Mouse (Mus musculus) right cerebral cortex, postnatal 25 days (tissue): ENCODE measurements around the gene Gm960.

Source experiments
- DNase-seq: peaks from one replicate; pipeline ENCODE4 v3.0.0; 2022

The Gm960 gene

DNA sequence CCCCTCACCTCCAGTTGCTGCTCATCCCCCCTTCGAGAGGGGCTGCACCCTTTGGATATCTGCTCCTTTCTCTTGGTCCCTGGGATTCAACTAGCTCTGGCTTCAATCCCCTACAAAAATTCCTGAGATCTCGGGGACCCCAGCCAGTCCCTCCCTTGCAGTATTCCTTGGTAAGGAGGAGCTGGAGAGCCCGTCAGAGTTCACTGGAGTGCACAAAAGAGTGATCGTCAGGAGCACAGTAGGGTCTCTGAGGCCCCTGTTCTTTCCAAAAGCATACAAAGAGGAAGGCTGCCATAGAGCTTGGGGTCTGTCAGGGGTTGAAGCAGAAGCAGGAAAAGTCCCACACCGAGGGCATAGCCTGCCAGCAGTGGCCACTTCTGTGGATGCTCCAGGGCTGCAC lies 75.7 kb downstream of the Gm960 start:
- DNase-seq = no peak

DNA sequence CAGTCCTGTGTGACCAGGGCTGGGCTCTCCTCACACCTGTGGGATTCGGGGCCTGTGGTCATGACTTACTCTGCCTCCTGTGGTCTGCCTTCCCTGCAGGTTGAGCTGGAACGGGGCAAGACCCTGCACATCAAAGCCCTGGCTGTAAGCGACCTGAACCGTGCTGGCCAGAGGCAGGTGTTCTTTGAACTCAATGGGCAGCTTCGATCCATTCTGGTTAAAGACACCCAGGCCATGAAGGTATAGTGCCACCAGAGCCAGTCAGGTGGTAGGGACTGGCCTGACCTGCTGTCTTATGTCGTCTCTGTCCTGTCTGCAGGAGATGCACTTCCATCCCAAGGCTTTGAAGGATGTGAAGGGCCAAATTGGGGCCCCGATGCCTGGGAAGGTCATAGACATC lies 77.7 kb downstream of the Gm960 start:
- DNase-seq = no peak

DNA sequence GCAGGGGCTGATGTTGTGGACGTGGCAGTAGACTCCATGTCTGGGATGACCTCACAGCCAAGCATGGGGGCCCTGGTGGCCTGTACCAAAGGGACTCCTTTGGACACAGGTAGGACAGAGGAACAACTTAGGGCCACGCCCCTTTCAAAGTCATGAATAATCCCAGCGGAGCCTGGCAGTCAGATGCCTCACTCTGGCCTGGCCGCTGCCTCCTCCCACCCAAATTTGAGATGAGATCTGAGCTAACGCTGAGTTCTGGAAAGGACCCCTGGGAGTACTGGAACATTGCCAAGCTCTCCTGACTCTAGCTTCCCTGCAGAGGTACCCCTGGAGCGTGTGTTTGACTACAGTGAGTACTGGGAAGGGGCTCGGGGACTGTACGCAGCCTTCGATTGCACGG lies 79.0 kb downstream of the Gm960 start:
- no peak for DNase-seq

DNA sequence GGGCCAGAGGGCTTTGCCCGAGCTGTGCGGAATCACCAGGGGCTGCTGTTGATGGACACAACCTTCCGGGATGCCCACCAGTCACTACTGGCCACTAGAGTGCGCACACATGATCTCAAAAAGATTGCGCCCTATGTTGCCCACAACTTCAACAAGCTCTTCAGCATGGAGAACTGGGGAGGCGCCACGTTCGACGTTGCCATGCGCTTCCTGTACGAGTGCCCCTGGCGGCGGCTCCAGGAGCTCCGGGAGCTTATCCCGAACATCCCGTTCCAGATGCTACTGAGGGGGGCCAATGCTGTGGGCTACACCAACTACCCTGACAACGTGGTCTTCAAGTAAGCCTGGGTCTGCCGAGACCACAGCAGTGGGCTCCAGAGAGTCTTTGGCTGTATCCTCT lies 80.3 kb downstream of the Gm960 start:
- DNase-seq = no peak

DNA sequence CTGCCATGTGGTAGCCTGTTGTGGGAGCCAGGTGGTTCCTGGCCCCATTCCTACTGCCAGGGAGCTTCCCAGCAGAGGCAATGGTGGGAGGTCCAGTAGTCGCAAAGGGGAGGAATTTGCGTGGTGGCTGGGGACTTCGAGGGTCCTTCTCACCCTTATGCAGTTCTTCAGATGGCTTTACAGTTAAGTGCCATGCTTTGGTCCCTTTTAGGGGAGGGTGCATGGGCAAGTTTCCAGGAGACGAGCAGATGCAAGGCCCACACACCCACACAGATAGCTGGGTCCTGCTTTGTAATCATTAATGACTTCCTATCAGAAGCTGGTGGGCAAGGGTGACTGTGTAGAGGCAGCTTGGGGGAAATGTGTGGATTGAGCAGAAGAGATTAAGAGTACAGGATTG lies 81.9 kb downstream of the Gm960 start:
- DNase-seq = no peak

DNA sequence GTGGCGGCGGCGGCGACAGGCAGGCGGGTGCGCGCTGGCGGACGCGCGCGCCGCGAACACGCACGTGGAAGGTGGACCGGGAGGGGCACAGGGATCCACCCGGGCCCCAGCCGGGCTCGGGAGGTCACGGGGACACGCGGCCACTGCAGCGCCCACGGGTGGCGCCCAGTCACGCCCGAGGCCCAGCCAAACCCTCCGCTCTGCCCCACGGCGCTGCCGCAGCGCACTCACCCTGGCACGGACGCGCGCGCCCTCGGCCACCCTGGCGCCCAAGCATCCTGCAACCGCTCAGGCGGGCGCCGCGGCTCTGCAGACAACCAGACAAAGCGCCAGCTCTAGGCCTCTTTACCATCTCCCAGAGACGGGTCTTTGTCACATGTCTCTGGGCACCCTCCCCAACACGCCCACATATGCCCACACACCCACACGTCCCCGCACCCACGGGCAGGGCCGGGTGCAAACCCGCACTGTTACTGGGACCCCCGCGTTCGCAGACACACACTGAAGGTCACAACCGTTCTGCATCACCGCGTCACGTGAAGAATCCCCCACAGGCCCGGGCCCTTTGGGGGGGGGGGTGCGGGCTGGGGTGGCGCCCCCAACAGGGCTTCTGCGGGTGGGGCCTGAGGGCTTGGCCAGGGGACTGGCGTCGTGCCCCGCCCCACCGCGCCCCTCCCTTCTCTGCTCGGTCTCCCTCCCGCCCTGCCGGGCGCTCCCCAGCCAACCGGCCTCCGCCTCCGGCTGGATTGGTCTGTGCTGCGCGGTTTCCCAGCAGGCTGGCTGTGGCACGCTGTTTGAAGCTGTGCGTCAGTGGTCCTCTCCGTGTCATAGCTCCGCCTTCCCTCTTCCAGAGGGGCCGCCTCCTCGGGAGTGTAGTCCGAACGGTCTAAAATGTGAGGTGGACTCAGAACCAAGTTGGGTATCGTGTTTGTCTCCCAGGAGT lies 83.0 kb downstream of the Gm960 start, which contains the start of gene Lrfn4:
Gene Lrfn4 (minus strand): TSS at position 517 of the 943 bp plus-strand sequence.
- peak; percentile 92 for DNase-seq

- no peak for DNase-seq
Measured at GRCm38 (mm10) chr19:4614305-4615150, 83.9 kb downstream of the Gm960 start.

GRCm38 (mm10) chr19:4613464-4614304 lies 84.8 kb downstream of the Gm960 start:
- DNase-seq = no peak

DNA sequence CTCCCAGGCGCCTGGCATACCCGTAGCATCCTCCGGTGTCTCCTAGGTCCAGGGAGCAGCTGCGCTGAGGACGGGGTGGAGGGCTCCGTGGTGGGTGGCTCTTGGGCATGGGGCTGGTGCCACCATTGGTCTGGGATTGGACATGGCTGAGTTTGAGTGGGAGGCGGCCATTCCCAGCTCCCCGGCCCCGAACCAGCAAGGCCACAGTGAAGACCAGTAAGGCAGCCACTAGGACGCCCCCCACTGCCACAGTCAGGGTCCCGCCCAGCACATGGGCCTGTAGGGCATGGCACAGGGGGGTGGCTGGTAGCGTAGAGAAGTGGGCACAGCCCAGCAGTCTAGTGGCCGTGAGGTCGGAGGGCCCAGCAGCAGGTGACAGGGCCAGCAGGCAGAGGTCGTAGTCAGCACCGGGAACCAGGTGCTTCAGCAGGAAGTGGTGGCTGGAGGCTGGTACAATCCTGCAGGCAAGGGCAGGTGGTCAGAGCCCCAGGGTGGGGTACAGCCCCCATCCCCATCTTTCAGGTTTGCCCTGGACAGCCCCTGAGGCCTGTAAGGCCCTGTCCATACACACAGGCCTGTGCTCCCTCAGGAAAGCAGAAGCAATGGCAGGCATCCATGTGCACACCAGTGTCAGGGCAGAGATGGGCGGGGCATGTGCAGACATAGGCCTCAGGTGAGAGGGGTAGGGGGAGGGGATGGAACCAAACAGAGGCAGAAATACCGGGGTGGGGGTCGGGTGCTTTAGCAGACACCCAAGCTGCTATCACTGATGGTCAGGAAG lies 86.1 kb downstream of the Gm960 start:
- no peak for DNase-seq

DNA sequence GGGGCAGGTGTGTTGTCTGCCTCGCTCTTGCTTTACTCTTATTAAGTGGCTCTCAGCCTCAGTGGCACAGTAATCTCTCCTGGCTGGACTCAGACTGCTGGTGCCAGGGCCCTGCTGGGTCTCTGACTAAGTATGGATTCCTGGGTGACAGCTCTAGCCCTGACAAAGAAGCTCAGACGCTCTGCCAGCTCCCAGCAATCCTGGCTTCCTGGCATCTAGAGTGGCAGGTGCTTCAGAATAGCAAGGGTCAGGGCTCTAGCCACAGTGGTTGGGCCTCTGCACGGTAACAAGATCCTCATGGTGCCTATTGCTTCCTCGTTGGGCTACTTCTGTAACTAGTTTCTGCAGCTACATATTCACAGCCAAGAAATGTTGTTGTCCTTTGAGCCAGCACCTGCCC lies 88.4 kb downstream of the Gm960 start:
- DNase-seq = no peak

- DNase-seq = no peak
Measured at GRCm38 (mm10) chr19:4608511-4608910, 90.0 kb downstream of the Gm960 start.

DNA sequence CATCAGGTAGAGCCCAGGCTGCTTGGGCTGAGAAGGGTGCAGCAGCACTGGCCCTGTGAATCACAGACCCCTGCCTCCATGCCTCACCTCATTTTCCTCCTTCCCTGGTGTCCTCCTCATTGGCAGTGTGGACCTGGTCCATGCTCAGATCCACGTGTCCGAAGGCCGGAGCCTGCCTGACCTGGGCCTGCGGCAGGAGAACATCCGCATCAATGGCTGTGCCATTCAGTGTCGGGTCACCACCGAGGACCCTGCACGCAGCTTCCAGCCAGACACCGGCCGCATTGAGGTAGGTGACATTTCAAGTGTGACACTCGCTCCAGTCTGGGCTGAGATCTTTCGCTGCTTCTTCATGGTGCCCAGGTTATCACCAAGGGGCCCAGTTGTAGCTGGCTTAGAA lies 91.1 kb downstream of the Gm960 start:
- no peak for DNase-seq

- DNase-seq = no peak
Measured at GRCm38 (mm10) chr19:4605654-4606053, 92.8 kb downstream of the Gm960 start.

DNA sequence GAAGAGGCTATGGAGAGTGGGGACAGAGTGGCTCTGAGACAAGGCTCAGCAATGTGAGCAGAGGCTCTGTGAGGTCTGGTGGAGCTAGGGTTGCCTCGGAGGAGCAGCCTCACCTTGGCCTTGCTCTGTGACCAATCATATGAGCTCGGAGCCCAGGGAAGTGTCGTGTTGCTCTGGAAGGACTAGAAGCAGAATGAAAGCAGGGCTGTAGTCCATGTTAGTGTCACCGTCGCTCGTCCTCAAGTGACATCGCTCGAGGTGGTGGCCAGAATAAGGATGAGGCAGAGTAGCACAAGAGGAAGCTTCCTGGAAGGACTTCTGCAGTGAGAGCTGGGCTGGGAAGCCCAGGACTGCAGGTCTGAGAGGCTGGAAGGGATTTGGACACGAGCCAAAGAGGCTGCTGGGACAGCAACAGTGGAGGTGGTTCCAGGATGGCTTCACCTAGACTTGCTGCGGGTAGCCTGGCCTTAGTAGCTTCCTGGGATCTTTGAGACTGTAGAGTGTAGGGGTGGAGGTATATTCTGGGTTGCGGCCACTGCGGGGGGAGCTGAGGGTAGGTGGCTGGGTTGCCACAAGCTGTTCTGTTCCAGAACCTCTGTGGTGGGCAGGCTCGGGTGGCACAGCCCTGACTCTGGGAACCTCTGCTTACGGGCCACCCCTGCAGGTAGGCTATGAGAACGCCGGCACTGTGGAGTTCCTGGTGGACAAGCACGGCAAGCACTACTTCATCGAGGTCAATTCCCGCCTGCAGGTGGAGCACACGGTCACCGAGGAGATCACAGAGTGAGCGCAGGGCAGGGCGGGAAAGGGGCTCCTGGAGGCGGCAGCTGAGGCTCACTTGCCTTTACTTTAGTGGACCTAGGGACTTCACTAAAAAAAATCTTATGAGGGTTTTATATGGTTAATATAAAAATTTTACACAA lies 94.4 kb downstream of the Gm960 start:
- no peak for DNase-seq

GRCm38 (mm10) chr19:4602459-4602858 lies 96.0 kb downstream of the Gm960 start:
- DNase-seq = no peak

GRCm38 (mm10) chr19:4596071-4596470 lies 102.4 kb downstream of the Gm960 start:
- DNase-seq = no peak

- DNase-seq = no peak
Measured at GRCm38 (mm10) chr19:4593792-4594522, 104.5 kb downstream of the Gm960 start.

DNA sequence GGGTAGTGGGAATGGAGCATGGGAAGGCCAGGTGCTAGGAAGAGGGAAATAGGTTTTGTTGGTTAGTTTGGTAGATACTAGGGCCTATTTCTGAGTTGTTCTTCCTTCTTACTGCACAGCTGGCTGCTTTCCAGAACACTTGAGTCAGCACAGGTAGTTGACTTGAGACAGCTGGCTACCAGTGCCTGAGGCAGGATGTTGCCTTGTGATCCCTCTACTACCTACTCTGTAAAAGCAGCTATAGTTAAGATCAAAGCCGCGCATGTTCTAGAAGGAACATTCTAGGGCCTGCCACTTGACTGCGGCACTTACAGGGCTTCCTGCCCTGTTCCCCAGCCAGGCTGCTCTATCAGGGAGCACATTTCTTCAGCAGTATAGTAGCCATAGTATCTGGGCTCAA lies 108.4 kb downstream of the Gm960 start:
- no peak for DNase-seq

- DNase-seq = no peak
Measured at GRCm38 (mm10) chr19:4589081-4589480, 109.4 kb downstream of the Gm960 start.

DNA sequence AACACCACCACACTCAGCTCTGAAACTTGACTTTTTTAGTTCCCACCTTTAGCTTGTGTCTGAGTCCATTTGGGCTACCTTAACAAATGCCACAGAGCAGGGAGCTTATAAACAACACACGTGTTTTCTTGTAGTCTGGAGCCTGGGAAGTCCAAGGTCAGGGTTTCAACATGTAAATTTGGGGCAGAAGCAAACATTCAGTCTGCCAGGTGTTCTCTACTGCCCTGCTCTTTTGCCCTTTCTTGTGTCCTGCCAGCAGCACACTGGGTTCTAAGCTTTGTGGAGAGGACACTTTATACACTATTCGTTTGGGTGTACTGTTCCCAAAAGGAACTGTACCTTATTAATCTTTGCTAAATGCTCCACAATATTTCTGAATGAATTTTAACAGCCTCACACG lies 110.0 kb downstream of the Gm960 start:
- DNase-seq = no peak
